Mouse (Mus musculus): ENCODE results near the gene Daam2.

DNA sequence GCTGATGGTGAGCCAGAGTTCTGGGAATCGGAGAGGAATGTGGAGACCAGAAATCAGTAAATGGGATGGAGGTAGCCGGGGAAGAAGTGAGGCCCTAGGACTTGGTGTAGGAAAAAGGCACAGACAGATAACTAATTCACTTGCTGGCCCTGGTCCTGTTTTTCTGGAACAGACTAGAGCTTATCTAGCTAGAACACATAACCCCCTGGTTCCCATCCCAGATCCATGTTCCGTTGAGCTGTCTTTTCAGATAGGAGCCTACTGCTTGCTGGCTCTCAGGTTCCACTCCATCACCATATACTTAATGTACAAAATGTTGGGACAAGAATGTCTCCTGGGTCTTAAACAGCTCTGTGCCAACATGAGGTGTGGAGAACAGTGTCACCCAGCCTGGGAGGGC is 106.3 kb downstream of the Daam2 start:
- TF ChIP-seq POLR2A (IDR thresholded peaks at IDR 0.05; ENCODE audit: low read depth, low read length) (no peak), CTCF (conservative IDR thresholded peaks at IDR 0.05 in 1 of 2, IDR thresholded peaks at IDR 0.05 in 1 of 2; ENCODE audit: low read depth in 2 of 2, low read length in 2 of 2) (no peak), ELF1 (IDR thresholded peaks at IDR 0.05; ENCODE audit: low read depth, low read length) (no peak), CHD2 (IDR thresholded peaks at IDR 0.05; ENCODE audit: low read length) (no peak), TCF12 (IDR thresholded peaks at IDR 0.05; ENCODE audit: low read depth, low read length) (no peak), ZC3H11A (IDR thresholded peaks at IDR 0.05; ENCODE audit: low read depth, low read length) (no peak), BHLHE40 (IDR thresholded peaks at IDR 0.05; ENCODE audit: low read depth, low read length) (no peak), GABPA (IDR thresholded peaks at IDR 0.05; ENCODE audit: insufficient replicate concordance, low read depth, low read length) (no peak), MYC (IDR thresholded peaks at IDR 0.05; ENCODE audit: low read depth, low read length) (no peak), EP300 (IDR thresholded peaks at IDR 0.05; ENCODE audit: low read length) (no peak), RAD21 (IDR thresholded peaks at IDR 0.05; ENCODE audit: low read depth, low read length) (no peak), ZKSCAN1 (IDR thresholded peaks at IDR 0.05; ENCODE audit: borderline replicate concordance, low read depth, low read length) (no peak), E2F4 (IDR thresholded peaks at IDR 0.05; ENCODE audit: insufficient replicate concordance, low read depth, low read length) (no peak)
